Mouse (Mus musculus) retina, embryonic 14.5 days (tissue): ENCODE measurements around the gene Lrrc2.

Experiments
- DNase-seq: peaks from one replicate; pipeline ENCODE4 v3.0.0-alpha.2; 2015; ENCODE audit warnings: low spot score

Lrrc2 gene

DNA sequence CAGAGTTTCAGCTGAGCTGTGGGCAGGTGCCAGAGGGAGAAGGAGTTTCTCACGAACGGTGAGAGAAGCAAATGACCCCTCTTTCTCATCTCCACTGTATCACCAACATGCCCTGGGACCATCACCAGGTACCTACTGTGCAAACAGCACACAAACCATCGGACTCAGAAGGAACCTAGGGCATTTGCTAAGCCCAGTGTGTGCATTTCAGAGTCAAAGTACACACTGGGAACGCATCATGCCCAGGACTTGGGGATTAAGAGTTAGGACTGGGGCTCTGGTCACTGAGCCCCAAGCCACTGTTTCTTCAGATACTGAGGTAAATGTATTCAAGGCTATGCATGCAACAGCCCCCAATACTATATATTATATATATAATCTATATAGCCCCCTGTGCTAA is 36.0 kb downstream of the Lrrc2 start:
- no peak for DNase-seq

DNA sequence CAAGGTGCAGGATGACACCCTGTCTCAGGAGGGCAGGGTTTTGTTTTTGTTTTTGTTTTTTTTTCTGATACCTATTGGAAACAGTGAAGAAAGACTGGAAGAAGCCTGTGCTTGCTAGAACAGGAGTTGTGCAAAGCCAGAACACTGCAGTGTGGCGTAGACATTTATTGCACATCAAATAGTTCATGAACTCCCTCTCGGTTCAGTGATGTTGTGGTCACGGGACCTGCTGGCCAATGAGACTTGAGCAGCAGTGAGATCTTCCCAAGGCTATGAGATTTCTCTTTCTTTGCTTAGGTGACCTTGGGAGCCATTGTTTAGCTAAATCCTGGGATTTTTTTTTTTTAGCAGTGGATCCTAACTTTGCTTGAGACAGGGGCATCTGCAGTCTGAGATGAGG is 36.7 kb downstream of the Lrrc2 start:
- no peak for DNase-seq

DNA sequence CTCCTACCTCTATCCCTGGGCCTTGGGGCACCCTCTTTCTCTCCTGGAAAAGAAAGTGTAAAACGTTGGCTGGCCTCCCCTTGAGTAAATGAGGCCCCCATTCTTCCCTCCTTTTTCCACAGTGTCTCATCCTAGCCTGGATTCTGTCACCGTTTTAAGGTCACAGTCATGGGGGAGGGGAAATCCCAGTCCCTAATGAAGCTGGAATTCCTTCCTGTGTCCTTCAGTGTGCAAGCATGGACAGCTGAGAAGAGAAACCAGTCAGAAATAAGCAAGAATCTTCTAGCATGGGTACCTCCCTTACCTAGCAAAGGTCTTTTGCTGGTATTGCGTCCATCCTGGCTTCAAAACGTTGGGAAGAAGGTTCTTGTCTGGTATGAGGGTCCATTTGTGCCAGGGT is 37.8 kb downstream of the Lrrc2 start:
- DNase-seq = no peak

DNA sequence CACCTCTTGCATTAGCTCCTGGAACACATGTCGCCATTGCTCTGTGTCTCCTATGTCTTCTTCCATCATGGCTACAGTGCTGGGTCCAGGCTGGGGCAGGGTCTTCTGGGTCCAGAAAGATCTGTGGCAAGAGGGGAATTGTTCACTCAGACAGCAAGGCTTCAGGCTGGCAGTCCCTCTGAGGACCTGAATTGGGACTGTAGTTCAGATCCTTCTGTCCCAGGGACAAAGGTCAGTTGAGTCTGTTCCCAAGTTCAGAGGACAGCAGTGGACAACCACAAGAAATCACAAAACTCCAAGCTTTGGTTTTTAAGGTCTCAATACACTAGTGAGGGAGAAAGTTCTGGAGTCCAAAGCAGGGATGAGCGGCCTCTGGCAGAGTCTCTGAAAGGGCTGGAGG is 38.2 kb downstream of the Lrrc2 start:
- DNase-seq = no peak

DNA sequence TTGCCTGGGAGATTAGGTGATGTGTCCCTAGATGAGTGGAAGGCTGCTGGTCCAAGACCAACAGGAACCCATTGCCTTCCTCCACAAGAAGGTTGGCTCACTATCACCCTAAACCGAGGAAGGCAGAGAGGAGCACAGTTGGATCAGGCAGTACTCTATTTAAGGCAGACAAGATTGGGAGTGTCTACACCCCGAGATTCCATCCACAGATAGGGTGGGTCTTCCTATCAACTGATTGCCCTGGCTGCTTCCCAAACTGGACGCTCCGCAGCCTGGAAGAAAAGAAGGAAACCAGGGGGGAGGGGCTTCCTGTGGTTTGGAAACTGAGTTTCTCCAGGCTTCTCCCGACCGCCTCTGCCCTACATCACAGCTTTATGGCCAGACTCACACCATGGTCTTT is 38.9 kb downstream of the Lrrc2 start, which contains the start of gene Rtp3:
Gene Rtp3, minus strand, starts transcription at position 380 of the 400 bp plus-strand sequence.
- no peak for DNase-seq

DNA sequence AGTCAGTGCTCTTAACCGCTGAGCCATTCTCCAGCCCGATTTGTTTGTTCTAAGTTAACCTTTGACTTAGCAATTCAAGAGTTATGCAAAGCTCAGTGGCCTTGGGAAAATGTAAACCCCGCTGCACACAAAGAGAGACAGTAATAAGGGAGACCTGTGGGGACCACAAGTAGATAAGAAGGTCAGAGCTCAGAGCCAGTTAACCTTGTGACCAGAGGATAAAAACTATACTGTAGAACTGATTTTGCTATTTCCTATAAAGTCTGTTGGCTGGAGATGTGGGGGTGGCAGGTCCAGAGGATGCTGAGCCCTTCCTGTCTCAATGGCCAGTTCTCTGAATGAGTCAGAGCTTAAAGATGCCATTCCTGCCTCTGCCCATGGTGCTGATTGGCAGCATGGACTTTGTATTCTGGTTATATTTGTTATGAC is 42.0 kb downstream of the Lrrc2 start:
- DNase-seq = no peak

DNA sequence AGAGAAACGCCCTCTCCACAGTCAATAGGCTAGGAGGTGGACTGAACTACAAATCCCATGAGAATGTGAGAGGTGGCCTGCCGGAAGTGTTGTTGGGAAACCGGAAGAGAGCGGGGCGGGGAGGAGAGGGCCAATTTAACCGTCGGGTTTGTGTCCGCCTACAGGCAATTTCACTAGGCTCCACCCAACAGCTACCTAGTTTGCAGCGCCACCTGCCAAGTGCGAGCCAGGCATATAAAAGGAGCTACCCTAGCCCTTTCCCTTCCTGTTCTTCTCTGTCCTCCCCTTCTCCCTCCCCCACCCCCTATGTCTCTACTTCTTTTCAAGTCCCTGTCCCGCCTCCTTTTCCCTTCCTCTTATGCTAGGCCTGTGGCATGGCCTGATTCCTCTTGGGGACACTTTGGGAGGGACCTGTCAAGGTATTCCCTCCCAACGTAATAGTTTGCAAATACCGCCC is 43.4 kb downstream of the Lrrc2 start:
- peak; percentile 81 for DNase-seq

DNA sequence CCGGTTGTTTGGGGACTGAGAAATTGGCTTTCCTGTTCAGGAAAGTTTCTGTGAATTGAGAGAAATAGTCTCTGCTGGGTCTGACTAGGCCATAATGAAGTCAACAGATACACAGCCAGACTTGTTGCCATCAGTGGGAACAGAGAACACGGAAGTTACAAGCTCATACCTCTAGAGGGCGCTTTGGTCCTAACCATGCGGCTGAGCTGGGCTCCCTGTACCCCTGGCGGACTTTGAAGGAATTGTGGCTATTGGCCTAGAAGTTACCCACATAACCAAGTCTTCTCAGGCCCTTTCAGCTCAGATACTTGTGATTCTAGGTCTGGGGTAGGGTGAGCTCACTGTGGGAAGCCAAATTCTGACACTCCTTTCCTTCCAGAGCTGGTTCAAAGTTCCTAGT is 45.9 kb downstream of the Lrrc2 start:
- peak; percentile 92 for DNase-seq

DNA sequence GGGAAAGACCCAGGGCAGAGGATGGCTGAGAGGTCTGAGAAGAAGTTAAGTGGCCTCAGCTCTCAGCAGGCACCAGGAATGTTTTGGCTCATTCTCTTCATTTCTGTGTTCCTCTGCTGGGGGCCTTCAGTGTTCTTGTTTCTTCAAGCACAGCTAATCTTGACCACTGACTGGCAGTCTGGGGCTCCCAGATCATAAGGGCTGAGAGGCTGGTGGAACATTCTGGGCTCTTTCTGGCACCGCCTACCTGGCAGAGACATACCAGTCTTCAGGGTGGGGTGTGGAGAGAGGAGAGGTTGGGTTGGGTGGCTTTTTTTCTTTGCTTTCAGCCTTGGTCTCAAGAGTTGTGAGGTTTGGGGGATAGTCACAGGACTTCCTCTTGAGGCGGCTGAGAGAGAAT is 47.7 kb downstream of the Lrrc2 start:
- DNase-seq = no peak

DNA sequence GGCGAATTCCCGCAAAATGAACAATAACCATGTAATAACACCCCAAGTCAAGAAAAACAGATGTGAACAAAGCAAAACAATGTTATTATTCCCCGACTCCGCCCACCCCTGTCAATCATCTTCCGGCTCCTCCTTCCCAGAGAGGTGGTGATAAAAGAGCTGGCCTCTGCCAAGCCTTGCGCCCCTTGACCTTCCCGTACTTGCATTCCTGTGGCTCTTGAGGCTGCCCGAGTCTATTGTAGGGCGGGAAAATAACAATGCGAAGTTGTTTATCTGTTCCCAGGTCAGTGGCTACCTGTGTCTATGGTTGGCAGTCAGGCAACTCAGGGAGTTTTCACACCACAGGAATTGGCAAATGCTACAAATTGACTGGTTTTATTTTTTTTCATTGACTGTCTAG is 48.5 kb downstream of the Lrrc2 start:
- no peak for DNase-seq

DNA sequence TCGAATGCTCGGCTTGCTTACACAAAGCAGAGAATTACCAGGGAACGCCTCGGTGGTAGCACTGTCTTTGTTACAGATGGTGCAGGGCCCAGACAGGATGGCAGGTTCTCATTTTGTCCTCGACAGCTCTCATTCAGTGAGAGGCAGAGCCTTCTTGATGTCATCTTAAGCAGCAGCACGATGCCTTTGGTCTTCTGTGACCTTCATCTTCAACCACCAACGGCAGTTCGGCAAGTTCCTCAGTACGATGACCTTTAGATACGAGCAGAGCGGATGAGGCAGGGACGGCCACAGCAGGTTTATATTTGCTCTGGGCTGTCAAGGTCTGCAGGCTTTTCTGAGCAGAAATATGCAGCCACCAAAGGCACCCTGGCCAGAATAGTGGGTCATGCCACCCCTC is 50.3 kb downstream of the Lrrc2 start:
- DNase-seq = no peak

DNA sequence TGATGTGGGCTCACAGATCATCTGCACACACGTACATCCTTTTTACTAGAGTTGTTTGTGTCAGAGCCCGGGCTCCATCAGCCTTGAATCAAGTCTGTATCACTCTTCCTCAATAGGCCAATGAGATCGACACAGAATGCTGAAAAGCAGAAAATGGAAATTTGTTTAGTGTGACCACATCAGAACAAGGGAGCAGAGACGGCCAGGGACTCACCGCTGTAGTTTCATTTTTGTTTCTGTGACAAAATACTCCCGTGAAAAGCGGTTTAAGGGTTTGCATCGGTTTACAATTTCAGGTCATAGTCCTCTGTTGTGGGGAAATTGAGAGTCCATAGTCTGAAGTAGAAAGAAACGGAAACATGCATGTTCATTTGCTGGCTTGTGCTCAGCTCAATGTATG is 51.9 kb downstream of the Lrrc2 start:
- no peak for DNase-seq

DNA sequence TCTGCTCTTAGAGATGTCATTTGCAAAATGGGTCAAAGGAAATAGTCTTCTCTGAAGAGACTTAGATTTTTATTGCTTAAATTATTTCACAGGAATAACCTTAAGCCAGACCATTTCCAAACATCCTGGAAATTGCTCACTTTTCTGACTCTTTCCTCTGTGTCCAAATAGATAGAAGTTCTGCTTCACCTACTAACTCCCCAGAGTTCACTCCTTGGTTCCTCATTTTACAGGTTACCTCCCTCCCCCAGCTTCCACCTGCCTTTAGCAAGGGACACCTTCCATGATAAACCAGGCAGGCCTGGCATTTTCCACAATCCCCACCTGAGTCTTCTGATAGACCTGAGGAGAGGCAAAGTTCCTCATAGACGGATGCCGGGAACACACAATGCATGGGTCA is 55.2 kb downstream of the Lrrc2 start:
- no peak for DNase-seq

DNA sequence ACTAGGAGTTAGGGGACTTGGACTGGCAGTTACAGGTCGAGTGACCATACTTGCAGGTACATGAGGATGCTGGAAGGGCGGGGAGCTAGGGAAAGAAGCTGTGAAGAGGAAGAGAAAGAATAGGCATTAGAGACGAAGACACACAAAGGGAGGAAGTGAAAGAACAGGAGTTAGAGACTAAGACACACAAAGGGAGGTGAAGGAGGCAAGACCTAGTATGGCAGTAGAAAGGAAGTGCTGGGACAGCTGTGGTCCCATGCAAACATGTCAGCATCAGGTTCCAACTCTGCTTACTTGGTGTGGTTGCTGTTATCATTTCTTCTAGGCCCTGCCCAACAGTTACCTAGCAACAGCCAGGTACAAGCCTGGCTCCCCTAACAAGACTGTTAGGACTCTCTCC is 58.4 kb downstream of the Lrrc2 start:
- DNase-seq = no peak

DNA sequence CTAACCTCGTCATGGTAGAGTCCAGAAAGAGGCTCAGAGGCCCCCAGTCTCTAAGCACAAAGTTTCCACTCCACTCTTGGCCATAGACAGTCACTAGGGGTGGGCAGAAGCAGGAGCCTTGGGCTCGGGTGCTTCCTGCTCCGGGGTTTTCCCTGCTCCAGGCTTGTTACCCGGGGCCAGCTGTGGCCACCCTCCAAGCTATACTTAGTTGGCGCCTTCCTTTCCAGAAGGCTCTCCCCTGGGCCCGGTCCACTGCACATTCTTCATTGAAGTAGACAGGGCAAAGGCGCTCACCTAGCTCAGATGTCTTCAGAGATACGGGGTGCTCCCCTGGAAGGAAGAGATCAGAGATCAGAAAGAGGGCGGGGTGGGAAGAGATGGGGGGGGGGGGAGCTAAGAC is 60.2 kb downstream of the Lrrc2 start:
- no peak for DNase-seq

DNA sequence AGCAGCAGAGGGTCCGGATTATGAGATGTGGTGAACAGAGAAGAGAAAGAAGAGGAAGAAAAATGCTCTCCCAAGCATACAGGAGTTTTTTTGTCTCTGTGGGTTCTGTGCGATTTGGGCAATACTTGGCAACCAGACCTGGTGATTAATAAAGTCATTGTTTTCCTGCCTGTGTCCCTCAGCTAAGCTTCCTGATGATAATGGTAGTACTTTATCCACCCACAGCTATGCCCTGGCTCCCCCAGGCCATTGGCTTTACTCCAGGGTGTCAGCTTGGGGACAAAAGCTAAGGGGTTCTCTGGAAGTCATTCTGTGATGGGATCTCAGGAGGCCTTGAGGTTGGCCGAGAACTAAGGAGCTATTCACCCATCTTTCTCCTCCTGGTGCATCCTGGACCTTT is 60.7 kb downstream of the Lrrc2 start:
- DNase-seq = no peak

DNA sequence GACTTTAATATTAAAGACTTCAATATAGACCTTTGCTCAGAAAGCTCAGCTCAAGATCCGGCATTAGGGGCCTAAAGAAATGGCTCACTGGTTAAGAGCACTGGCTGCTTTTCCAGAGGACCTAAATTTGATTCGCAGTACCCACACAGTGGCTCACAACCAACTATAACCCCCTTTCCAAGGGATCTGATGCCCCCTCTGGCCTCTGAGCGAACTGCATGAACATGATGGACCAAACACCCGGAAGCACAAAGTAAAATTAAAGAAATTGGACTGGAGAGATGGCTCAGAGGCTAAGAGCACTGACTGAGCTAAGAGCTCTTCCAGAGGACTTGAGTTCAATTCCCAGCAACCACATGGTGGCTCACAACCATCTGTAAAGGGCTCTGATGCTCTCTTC is 64.3 kb downstream of the Lrrc2 start:
- DNase-seq = peak; percentile 17

DNA sequence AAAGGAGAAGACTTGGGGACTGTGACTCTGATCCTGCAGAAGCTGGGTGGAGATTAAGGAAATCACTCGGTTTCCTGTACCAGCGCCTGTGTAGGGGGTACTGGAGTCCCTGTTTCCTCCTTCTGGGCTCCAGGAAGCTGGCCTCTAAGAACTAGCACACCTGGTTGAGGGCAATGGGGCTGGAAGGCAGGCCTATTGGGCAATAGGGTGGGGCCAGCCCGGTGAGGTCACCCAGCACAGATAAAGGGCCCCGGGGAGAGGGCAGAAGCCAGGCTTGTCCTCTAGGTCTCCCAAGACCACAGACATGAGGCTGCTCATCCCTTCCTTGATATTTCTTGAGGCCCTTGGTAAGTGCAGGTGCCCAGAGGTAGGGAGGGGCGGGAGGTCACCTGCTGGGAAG is 67.7 kb downstream of the Lrrc2 start, which contains the start of gene Ltf:
Gene Ltf, plus strand, starts transcription at position 250 of the 400 bp plus-strand sequence.
- DNase-seq = no peak

DNA sequence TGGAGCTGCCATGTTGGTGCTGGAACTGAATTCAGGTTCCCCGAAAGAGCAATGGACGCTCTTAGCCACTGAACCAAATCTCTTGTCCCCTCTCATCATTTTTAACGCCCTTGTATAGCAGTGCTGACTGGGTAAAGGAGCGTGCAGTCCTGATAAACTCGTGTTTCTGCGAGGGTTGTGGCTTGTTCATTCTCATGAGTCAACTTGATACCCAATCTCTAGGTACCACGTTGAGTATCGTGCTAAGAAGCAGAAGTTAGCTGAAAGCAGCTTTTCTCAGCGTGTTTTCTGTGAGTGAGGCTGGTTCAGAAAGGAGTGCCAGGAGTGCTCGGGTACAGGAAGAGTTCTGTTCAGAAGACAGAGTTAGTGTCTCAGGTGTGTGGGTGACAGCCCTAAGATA is 75.4 kb downstream of the Lrrc2 start:
- DNase-seq = no peak
